Mouse (Mus musculus) hindbrain, postnatal 0 days (tissue): ENCODE results near the gene Kcnip4. TPM values are rescaled to one million over a fixed set of nuclear protein-coding genes. Genes with fewer than 3 reads are reported as not detected.
A peak's percentile ranks its signal among the peaks of the same experiment; 100 is the strongest.

Experiments
- ATAC-seq: fragments of 200-750 bp; cut with Nextera tagmentation; 2 replicates; pipeline ENCODE4 v1.8.0; 2017; ENCODE audit warnings: mild to moderate bottlenecking, moderate TSS enrichment, moderate library complexity
- DNase-seq: peaks from one replicate; pipeline ENCODE4 v3.0.0-alpha.2; 2015; ENCODE audit warnings: low spot score
- H3K27ac ChIP-seq: fragments of 300-500 bp; sonication (generic); 2 replicates; pipeline ENCODE4 v1.5.1; 2014; ENCODE audit warnings: mild to moderate bottlenecking
- H3K27me3 ChIP-seq: fragments of 300-500 bp; sonication (generic); 2 replicates; pipeline ENCODE4 v1.6.1; 2014; ENCODE audit warnings: low read length, mixed read lengths; ENCODE audit not compliant: insufficient read depth
- H3K36me3 ChIP-seq: fragments of 300-500 bp; sonication (generic); 2 replicates; pipeline ENCODE4 v1.6.1; 2014; ENCODE audit warnings: low read length, mixed read lengths; ENCODE audit not compliant: insufficient read depth
- H3K4me1 ChIP-seq: fragments of 300-500 bp; sonication (generic); 2 replicates; pipeline ENCODE4 v1.6.1; 2014; ENCODE audit warnings: antibody characterized with exemption, low read length, mixed read lengths; ENCODE audit not compliant: insufficient read depth
- H3K4me2 ChIP-seq: fragments of 300-500 bp; sonication (generic); 2 replicates; pipeline ENCODE4 v1.6.1; 2014; ENCODE audit warnings: low read depth, mild to moderate bottlenecking, low read length, moderate library complexity, mixed read lengths
- H3K4me3 ChIP-seq: fragments of 300-500 bp; sonication (generic); 2 replicates; pipeline ENCODE4 v1.5.1; 2014; ENCODE audit warnings: low read length
- H3K9ac ChIP-seq: fragments of 300-500 bp; sonication (generic); replicated peaks from 2 replicates; pipeline ENCODE4 v1.6.1; 2014; ENCODE audit warnings: mild to moderate bottlenecking, low read length, moderate library complexity, mixed read lengths
- H3K9me3 ChIP-seq: fragments of 300-500 bp; sonication (generic); 2 replicates; pipeline ENCODE4 v1.6.1; 2016; ENCODE audit warnings: low read length, mixed read lengths
- CTCF ChIP-seq: IDR thresholded peaks from 2 replicates; pipeline ENCODE4 v1.5.1; 2016; ENCODE audit warnings: antibody characterized with exemption, control low read depth, low read depth
- WGBS: fragments of 180-500 bp; shearing (Covaris S2); extraction: QIAGEN DNeasy Blood & Tissue Kit; methylation state at CpG from one replicate; pipeline ENCODE4 v1.1.7; 2014; 5-methylcytosine and 5-hydroxymethylcytosine counted together
- polyA plus RNA-seq: library from polyadenylated mRNA; unstranded; fragments of >200 nt; fragmentation: Nextera tagmentation; extraction: Ambion mirVana; gene quantifications from 2 replicates; pipeline ENCODE4 v1.2.1, GENCODE M21; 2015
- total RNA-seq: library from RNA; depleted of rRNA; stranded (reverse); fragments of >200 nt; gene quantifications from 2 replicates; pipeline ENCODE4 v1.2.3, GENCODE M21; 2014

The Kcnip4 gene
- total and polyA plus RNA-seq, 2 experiments from 2014 or later: 12.3 to 24.4 TPM

- Histone ChIP-seq H3K4me1 (no peaks in the 10 kb centered on the region), H3K4me3 (no peak overlapping the region), H3K4me2 (no peak overlapping the region), H3K27ac (no peak overlapping the region), H3K9ac (no peak overlapping the region), H3K9me3 (no peaks in the 10 kb centered on the region), H3K36me3 (no peaks in the 10 kb centered on the region), H3K27me3 (no peaks in the 10 kb centered on the region)
- TF ChIP-seq CTCF: no peak
- 45% methylated on average over 4 of the region's 4 CpGs for WGBS
- DNase-seq (no peak), ATAC-seq (no peak)
Measured at GRCm38 (mm10) chr5:49298654-49299053, 226.1 kb downstream of the Kcnip4 start.

DNA sequence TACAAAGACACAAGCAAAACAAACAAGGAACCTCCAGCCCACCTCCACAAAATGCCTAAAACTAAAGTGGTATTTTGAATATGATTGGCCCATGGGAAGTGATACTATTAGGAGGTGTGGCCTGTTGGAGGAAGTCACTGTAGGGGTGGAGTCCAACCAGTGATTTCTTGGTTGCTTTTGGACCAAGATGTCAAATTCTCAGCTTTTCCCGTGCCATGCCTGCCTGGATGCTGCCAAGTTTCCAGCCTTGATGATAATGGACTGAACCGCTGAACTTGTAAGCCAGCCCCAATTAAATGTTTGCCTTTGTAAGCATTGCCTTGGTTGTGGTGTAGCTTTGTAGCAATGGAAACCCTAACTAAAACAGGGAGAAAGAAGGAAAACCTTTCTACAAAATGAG, 232.3 kb downstream of the Kcnip4 start:
- H3K36me3 ChIP-seq: no peaks in the 10 kb centered on the region
- 58% methylated on average over 2 of the region's 2 CpGs for WGBS
- no peak overlapping the region for H3K9ac ChIP-seq
- TF ChIP-seq CTCF: no peak
- DNase-seq (peak; percentile 27), ATAC-seq (peak; percentile 43; the same call in 1 of the 2 replicates)
- H3K4me3 ChIP-seq: no peak overlapping the region
- no peaks in the 10 kb centered on the region for H3K4me1 ChIP-seq
- no peaks in the 10 kb centered on the region for H3K27me3 ChIP-seq
- H3K27ac ChIP-seq: peak overlapping the region; percentile 45; the same call in 1 of the 2 replicates
- no peak overlapping the region for H3K4me2 ChIP-seq
- H3K9me3 ChIP-seq: no peaks in the 10 kb centered on the region

DNA sequence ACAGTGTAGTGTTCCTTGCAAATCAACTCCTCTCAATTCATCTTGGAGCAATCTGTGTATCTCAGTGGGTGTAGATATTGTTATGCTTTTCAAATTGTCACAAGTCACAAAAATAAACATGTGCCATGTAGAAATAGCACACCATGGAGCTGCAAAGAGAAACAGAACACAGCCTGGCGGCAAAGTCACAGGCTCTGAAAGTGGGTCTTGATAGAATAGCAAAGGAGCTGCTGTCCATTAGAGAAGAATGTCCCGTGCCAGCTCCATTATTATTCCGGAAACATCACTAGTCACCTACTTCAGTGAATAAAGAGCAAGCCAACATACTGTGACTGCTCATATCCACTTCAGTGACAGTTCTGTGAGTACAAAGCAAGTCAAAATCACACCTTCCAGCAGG, 232.9 kb downstream of the Kcnip4 start:
- 62% methylated on average over 3 of the region's 3 CpGs for WGBS
- Histone ChIP-seq H3K9me3 (no peaks in the 10 kb centered on the region), H3K36me3 (no peaks in the 10 kb centered on the region), H3K9ac (no peak overlapping the region), H3K4me2 (no peak overlapping the region), H3K27me3 (no peaks in the 10 kb centered on the region), H3K4me3 (no peak overlapping the region), H3K27ac (peak overlapping the region; percentile 45; the same call in 1 of the 2 replicates), H3K4me1 (no peaks in the 10 kb centered on the region)
- DNase-seq (peak; percentile 28), ATAC-seq (no peak)
- no peak for TF ChIP-seq CTCF

DNA sequence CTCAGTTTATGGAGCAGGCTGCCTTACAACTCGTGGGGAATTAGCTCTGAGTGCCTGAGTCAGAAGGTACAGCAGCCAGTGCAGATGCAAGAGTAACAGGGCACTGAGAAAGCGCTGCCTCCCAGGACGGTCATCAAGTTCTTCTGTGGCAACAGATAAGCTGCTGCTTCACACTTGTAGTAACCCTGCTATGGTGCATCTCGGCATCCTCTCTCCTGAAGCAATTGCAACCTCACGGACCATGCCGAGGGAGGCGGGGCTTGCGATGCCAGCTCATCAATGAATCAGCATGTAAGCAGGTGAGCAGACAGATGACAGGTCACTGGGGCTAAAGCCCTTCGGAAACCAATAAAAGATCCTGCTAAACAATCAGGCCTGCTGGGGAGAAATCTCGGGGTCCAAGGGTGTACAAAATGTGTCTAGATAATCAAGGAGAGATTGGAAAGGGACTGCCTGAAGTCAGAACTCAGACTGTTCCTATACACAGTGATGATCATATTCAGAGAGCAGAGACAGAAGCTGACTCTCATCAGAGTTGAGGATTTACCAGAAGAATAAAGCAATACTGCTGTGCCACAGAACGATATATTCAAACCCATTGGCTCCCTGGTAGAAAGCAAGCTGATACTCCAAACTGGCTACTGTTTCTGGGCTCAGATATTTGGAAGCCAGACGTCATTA, 239.1 kb downstream of the Kcnip4 start:
- peak; percentile 38 for DNase-seq
- H3K4me1 ChIP-seq: no peaks in the 10 kb centered on the region; the same call in 1 of the 2 replicates
- no peaks in the 10 kb centered on the region for H3K36me3 ChIP-seq
- no peak for TF ChIP-seq CTCF
- H3K9ac ChIP-seq: peak overlapping the region; percentile 26; the same call in 1 of the 2 replicates
- no peaks in the 10 kb centered on the region for H3K27me3 ChIP-seq
- H3K4me2 ChIP-seq: peak overlapping the region; percentile 57
- no peaks in the 10 kb centered on the region for H3K9me3 ChIP-seq
- ATAC-seq: peak; percentile 43; the same call in 1 of the 2 replicates
- 17% methylated on average over 12 of the region's 12 CpGs for whole genome bisulfite sequencing
- no peak overlapping the region for H3K27ac ChIP-seq
- peak overlapping the region; percentile 30 for H3K4me3 ChIP-seq

- H3K27ac ChIP-seq: no peak overlapping the region
- H3K27me3 ChIP-seq: no peaks in the 10 kb centered on the region
- no peak overlapping the region; the same call in 1 of the 2 replicates for H3K9ac ChIP-seq
- TF ChIP-seq CTCF: 0 out of 2 replicates have a peak, but pooled peaks have one; percentile 8
- no peaks in the 10 kb centered on the region; the same call in 1 of the 2 replicates for H3K4me1 ChIP-seq
- H3K4me3 ChIP-seq: peak overlapping the region; percentile 30
- DNase-seq: no peak
- no peaks in the 10 kb centered on the region for H3K36me3 ChIP-seq
- H3K9me3 ChIP-seq: no peaks in the 10 kb centered on the region
- 34% methylated on average over 6 of the region's 6 CpGs for WGBS
- ATAC-seq: no peak
- peak overlapping the region; percentile 57 for H3K4me2 ChIP-seq
Measured at GRCm38 (mm10) chr5:49284776-49285175, 239.9 kb downstream of the Kcnip4 start.

GRCm38 (mm10) chr5:49283403-49283802, 241.3 kb downstream of the Kcnip4 start:
- no peak overlapping the region for H3K27ac ChIP-seq

DNA sequence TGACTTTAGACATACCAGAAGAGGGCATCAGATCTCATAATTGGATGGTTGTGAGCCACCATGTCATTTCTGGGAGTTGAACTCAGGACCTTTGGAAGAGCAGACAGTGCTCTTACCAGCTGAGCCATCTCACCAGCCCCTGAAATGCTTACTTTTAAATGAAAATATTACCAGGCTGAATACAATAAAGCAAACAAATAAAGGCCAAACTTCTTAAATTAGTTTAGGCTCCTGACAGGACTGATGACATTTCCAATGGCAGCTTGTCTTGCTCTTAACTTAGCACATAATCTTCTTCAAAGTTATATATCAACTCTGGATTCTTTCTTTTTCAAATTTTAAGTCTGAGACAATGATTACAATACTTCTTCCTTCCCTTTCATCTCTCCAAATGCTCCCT, 252.8 kb downstream of the Kcnip4 start:
- Histone ChIP-seq H3K4me2 (no peak overlapping the region), H3K27me3 (no peaks in the 10 kb centered on the region), H3K4me1 (no peaks in the 10 kb centered on the region), H3K9ac (no peak overlapping the region), H3K27ac (no peak overlapping the region), H3K36me3 (no peaks in the 10 kb centered on the region), H3K4me3 (no peak overlapping the region), H3K9me3 (no peaks in the 10 kb centered on the region)
- DNase-seq (no peak), ATAC-seq (no peak)
- no peak for TF ChIP-seq CTCF

More at GRCm38 (mm10) chr5:49283403-49283802, 241.3 kb downstream of the Kcnip4 start:
- H3K4me3 ChIP-seq: no peak overlapping the region
- DNase-seq (no peak), ATAC-seq (no peak)
- no peak overlapping the region for H3K9ac ChIP-seq
- H3K27me3 ChIP-seq: no peaks in the 10 kb centered on the region
- WGBS: 74% methylated on average over 5 of the region's 5 CpGs
- H3K4me1 ChIP-seq: no peaks in the 10 kb centered on the region; the same call in 1 of the 2 replicates
- no peak for TF ChIP-seq CTCF
- no peak overlapping the region for H3K4me2 ChIP-seq
- no peaks in the 10 kb centered on the region for H3K36me3 ChIP-seq
- H3K9me3 ChIP-seq: no peaks in the 10 kb centered on the region
